ENCODE assay signal across 16 mouse cellular contexts in the genomic region with DNA sequence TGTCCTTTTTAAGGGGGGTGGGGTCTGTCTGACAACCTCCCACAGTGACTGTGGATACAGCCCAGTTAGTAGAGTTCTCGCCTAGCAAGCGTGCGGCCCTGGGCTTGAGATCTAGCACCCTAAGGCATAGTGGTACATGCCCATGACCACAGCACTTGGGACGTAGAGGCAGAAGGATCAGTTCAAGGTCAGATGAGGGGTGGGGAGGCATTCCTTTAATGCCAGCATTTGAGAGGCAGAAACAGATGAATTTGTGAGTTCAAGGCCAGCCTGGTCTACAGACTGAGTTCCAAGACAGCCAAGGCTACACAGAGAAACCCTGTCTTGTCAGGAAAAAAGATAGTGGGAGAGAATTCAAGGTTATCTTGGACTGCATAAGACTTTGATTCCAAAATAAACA.
"Had no signal": no experiment of that assay in that cellular context is flagged by ENCODE, and none has a peak within 500 bp of the region (broad histone marks: within the 10 kb centered on the region; RNA-seq: fewer than 3 reads in every experiment).

No protein-coding gene starts in this region.

- ATAC-seq: liver, embryonic 12.5 days had no signal

- H3K36me3 ChIP-seq: limb, embryonic 15.5 days; liver, embryonic 12.5 days; midbrain, embryonic 10.5 days; neural tube, embryonic 15.5 days had no signal

- DNase-seq: kidney, postnatal 25 days; lung, embryonic 14.5 days; lung, postnatal 10 days; lung, postnatal 4 days; midbrain, embryonic 14.5 days; retina, postnatal 1 day; right cerebral cortex, postnatal 4 days; spleen, adult 18-20 months; thymus, adult 2 months; thymus, postnatal 25 days had no signal

- H3K4me3 ChIP-seq: left cerebral cortex, adult 2 months; limb, embryonic 15.5 days; liver, embryonic 12.5 days; midbrain, embryonic 10.5 days; myocyte; neural tube, embryonic 15.5 days had no signal

- H3K9me3 ChIP-seq: limb, embryonic 15.5 days; liver, embryonic 12.5 days; midbrain, embryonic 10.5 days; neural tube, embryonic 15.5 days had no signal

- H3K9ac ChIP-seq: limb, embryonic 15.5 days; liver, embryonic 12.5 days; lung, embryonic 14.5 days; neural tube, embryonic 15.5 days had no signal

- H3K27ac ChIP-seq: left cerebral cortex, adult 2 months; limb, embryonic 15.5 days; liver, embryonic 12.5 days; midbrain, embryonic 10.5 days; neural tube, embryonic 15.5 days had no signal

- H3K4me2 ChIP-seq: limb, embryonic 15.5 days; liver, embryonic 12.5 days; lung, embryonic 14.5 days; neural tube, embryonic 15.5 days had no signal
